Mouse (Mus musculus) frontal cortex, postnatal 25 days (tissue): Measurements from ENCODE around the gene Inhbc.
"Not testable (repeated sequence)": the region's sequence is repeated elsewhere in the genome, so short reads cannot be mapped to it uniquely, and the experiment has no call there.

Experiments
- DNase-seq, 2 experiments: peaks; one replicate each; pipeline ENCODE4 v3.0.0; 2022; ENCODE audit warnings: low spot score in 2 of 2

Gene Inhbc

DNA sequence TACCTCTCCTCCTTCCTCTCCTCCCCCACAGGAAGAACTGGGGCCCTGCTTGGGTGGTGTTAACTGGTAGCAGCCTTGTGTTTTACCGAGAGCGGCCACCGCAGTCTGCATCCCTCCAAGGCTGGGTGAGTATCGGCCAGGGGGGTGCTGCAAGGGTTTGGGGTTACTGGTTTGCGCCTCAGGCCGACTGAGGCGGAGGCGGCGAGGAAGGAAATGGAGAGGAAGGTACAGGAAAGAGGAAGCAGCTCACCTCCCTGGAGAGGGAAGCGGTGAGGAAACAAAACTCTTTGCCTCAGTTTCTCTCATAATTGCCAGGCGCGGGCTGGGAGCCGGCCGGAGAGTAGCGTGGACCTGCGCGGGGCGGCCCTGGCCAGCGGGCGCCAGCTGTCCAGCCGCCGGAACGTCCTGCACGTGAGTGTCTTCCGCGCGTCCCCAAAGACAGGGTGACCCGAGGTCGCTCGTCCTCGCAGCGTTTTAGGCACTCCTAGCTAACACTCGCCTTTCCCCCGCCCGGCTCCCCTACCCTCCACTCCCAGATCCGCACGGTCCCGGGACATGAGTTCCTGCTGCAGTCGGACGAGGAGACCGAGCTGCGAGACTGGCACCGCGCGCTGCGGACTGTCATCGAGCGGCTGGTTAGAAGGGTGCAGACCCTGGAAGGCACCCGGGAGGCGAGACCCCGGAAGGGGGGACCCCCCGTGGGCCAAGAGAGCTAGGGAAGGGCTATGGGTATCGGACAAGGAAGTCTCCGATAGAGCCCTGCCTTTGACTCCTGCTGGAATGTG lies 44.0 kb downstream of the Inhbc start:
- no peak for DNase-seq

DNA sequence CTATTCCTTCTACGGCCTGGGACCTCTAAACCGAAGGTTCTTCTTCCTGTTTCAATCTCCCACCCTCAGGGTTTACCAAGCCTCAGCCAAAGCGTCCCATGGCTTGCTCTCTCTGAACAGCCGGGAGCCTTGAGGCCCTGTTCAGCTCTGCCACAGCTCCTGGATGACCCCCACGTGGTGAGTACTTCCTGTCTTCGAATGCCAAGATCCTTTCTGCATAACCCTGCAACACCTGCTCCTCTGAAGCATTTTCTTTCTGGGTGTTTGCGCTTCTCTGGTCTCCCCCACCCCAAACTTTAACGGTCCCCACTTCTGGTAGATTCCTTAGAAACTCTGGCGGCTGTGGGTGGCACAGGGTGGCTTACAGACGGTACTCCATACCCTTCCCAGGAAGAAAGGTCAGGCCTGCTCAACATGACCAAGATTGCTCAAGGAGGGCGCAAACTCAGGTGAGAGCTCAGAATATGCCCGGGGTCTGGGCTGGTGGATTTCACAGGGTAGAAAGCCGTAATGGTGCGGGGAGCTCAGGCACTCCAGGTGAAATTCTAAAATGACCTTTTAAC lies 44.7 kb downstream of the Inhbc start:
- DNase-seq, result no peak

DNA sequence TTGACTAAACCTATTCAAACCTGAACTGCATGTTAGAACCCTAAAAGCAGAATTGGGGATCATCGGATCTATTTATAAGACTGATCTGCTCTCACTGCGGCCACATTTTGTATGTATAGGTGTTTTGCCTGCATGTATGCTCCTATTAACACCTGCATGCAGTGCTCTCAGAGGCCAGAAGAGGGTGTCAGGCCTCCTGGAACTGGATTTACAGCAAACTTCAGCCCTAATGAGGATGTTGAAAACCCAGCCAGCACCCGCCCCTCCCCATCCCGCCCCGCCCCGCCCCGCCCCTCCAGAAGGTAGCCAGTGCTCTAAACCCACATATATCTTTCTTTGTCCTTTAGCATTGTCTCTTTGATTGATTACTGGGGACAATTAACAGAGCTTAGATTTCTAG lies 45.7 kb downstream of the Inhbc start:
- DNase-seq, result no peak

DNA sequence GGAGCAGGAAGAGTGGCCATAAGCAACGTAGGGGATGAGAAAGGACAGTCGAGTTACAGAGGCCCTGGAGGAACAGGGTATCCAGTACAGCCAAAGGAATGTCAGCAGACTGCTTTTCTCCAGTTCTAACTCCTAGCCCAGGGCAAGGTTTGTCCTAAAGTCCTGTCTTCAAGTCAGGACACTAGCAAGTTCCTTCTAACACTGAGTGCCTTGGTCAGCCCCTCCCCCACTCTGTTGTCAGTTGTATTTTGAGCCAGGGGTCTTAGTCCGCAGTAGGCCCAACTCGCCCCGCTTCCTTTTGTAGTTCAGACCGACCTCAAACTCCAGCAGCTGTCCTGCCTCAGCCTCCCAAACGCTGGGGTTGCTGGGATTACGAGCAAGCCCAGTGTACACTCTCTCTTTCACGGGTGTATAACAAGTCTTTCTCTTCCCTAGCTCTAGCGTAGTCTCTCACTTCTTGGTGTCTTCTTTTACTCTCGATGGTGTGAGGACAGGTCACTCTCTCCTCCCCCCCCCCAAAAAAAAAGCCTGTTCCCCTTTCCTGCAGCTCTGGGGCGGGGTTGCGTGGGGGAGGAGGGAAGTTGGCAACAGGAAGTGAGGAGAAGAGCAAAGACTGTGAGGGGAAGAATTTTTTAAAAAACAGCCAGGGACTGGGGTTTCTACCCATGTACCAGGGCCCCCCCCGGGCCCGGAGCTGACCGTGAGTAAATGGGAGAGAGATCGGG lies 46.9 kb downstream of the Inhbc start:
- DNase-seq, result no peak

DNA sequence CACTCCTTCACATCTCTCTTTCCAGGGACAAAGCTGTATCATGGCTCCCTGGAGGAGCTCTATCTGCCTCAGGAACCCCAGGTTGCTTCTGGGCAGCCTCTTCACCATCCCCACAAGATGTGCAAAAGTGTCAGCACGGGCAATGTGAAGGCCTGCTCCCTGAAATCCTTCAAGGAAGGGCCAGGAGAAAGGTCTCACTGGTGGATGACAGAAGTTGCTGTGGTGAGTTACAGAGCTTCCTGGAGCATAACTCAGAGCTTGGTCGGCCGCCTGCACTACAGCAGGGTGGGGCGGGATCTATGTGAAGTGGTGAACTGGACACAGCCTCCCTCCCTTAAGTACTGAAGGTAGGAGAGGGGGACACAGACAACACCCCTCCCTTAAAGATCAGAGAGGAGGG lies 47.6 kb downstream of the Inhbc start:
- no peak for DNase-seq

DNA sequence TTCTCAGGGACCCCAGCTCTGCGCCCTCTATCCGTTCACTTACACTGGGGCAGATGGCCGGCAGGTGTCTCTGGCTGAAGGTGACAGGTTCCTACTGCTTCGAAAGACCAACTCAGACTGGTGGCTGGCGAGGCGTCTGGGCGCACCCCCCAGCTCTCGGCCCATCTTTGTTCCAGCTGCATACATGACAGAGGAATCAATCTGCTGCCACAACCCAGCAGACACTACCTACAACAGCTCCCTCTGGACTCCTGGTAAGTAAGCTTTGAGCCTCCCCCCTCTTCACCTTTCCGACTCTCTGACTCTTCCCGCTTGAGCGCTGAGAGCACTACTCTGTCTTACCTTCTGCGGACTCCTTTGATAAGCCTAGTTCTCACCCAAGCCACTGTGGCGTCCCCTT lies 48.1 kb downstream of the Inhbc start:
- DNase-seq, result no peak

DNA sequence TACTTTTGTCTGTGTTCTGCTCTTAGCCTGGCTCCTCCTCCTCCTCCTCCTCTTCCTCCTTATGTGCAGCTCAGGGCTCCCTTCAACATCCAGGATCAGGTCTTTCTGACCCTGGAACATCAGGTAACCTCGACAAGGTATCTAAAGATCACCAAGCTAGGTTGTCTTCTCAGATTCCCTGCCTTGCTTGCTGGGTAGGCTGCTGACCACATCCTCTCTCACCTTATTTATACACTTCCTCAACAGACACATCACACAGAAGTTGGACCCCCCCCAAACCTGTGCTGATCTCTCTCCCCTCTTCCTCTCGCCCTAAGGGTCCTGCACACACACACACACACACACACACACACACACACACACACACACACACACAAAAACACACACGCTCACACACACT lies 48.6 kb downstream of the Inhbc start, which contains the start of gene Arhgap9:
Gene Arhgap9, plus strand, starts transcription at position 344 of the 400 bp plus-strand sequence.
- no peak for DNase-seq

DNA sequence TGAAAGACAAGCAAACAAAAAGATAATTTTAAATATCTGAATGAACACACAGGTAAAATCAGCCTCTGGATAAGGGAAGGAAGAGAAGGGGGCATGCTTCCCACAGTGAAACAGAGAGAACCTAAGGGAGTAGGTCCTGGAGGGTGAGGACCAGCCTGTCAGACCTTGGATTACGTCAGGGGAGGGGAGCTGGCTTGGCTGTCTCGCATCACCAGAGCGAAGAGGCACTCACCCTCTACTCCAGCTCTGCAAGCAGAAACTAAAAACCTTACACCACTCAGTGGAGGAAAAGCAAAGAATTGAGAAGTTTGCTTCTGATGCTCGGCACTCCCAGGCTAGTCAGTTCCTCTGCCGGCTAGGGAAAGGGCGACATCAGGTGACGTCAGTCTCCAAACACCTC lies 50.3 kb downstream of the Inhbc start:
- DNase-seq, result no peak

DNA sequence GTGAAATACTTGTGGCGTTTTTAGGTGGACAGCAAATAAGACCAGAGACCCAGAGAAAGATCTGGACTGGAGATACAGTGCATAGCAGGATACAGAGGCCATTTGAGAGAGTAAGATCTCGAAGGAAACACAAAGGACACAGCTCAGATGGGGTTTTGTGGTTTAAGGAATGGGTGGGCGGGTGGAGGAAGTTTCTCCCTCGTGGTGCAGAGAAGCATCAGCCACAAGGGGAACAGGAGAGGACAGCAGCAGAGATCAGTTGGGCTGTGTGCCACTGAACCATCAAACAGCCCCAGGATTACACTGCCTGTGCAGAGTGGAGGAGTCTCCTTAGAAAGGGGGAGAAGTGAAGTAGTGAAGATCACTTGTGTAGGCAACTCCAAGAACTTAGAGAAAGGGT lies 52.2 kb downstream of the Inhbc start:
- DNase-seq, result no peak

DNA sequence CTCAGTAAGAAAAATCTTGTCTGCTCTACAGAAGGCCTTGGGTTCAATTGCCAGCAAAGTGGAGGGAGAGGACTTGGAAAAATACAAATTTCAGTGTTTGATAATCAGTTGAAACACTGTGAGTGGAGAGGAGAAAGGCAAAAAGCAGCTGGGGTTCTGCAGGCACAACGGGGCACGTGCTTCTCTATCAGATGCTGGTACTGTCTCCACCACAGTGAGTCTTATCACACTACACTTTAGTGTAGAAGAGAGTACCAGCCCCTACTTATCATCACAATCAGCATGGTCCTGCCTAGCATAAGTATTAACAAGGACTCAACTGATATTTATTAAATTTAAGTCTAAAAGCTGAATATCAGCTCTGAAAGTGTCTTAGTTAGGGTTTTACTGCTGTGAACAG lies 53.0 kb downstream of the Inhbc start:
- DNase-seq, result no peak

DNA sequence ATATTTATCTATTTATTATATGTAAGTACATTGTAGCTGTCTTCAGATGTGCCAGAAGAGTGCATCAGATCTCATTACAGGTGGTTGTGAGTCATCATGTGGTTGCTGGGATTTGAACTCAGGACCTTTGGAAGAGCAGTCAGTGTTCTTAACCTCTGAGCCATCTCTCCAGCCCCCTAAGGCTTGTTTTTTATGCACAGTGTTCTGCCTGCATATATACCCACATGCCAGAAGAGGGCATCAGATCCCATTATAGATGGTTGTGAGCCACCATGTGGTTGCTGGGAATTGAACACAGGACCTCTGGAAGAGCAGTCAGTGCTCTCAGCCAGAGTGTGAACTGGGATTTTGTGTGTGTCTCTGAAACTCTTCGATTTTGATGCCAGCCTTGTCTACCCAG lies 55.3 kb downstream of the Inhbc start:
- not testable (repeated sequence) for DNase-seq

DNA sequence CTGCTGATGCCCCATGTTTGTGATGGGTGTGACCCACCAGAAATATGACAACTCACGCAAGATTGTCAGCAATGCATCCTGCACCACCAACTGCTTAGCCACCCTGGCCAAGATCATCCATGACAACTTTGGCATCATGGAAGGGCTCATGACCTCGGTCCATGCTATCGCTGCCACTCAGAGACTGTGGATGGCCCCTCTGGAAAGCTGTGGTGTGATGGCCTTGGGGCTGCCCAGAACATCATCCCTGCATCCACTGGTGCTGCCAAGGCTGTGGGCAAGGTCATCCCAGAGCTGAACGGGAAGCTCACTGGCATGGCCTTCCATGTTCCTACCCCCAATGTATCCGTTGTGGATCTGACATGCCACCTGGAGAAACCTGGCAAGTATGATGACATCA lies 56.7 kb downstream of the Inhbc start:
- DNase-seq, result not testable (repeated sequence)

DNA sequence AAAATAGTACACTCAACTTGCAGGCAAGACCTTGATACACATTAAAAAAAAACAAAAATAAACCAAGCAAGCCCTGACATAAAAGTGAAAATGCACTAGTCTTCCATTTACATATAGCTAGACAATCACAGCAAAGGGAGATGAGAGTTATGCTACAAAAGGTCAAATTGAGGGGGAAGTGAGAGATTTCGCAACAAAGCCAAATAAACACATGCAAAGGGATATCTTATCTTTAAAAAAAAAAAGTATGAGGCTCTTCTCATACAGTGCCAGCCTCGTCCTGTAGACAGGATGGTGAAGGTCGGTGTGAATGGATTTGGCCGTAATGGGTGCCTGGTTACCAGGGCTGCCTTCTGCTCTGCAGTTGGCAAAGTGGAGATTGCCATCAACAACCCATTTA lies 57.4 kb downstream of the Inhbc start:
- no peak for DNase-seq

DNA sequence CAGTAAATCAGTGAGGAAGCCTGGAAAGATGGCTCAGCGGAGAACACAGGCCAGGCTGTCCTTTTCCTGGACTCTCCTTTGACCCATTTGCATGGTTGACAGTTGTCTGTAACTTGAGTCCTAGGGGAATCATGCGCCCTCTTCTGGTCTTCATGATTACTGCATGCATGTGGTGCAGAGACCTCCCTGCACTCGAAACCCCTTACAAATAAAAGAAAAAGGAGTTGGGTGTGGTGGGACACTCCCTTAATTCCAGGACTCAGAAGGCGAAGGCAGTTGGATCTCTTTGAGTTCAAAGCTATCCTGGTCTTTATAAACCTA lies 57.9 kb downstream of the Inhbc start:
- peak; percentile 64 to 69 for DNase-seq

DNA sequence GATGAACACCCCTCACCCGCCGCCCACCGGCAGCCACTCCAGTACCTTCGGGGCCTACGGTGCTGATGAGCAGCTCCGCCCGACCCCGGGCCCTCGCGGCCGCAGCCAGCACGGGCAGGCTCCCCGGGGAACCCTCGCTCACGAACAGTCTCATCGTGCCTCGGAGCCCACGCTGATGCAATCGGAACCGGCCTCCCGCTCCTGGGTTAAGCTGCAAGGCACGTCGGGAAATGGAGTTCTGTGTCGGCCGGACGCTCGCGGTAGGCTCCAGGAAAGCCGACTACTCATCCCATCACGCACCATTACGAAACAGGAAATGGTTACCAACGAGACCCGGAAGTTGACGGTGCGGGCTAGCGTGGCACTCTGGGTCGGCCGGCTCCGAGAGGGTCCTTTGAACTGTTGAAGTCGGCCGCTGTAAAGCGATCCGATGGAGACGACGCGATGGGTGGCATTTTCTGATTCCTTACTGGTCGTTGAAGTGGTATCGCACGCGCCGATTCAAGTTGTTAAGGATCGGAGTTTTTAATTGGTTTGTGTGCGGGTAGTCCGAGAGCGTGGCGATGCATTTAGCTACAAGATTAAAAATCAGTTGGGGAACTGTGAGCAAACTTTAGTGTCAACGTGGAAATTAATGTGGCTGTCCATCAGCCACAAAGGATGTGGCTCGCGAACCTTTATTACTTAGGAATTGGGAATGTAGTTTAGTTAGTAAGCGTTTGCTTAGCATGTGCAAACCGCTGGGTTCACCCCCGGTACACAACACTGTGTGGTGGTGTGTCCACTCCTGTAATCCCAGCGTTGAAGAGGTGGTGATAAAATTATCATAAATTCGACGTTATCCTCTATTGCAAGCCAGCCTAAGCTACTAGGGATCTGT lies 58.5 kb downstream of the Inhbc start, which contains the start of gene Mars:
Gene Mars, minus strand, starts transcription at position 311 of the 880 bp plus-strand sequence.
- DNase-seq, result peak; percentile 84 to 94

DNA sequence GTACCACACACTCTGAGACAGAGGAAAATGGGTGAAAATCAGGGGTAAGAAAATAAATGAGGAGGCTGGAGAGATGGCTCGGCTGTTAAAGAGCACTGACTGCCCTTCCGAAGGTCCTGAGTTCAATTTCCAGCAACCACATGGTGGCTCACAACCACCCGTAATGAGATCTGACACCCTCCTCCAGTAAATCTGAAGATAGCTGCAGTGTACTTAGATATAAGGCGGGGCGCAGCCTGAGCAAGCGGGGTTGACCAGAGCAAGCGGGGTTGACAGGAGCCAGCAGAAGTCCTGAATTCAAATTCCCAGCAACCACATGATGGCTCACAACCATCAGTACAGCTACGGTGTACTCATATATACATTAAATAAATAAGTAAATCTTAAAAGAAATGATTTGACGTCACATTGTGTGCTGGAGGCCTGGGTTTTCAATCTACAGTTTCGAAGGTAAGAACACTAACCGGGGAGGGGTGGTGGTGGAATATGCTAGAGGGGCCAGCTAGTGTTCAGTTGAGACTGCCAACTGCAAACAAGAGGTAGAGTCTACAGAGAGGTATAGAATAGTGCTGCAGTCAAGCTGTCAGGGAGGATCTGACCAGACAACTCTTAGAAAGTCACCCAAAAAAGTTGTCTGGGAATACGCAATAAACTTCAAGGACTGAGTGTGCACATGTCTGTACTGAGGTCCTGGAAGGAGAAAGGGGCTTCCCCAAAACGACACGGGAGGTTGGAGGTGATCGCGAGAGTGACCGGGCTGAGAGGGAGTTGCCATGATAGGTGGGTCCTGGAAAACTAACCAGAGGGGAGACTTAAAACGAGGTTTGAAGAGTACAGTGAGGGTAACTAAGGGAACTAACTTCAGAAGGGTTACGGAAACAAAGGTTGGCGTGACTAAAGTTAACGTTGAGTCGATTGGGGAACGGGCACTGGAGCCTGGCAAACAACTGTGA lies 59.4 kb downstream of the Inhbc start:
- no peak for DNase-seq

DNA sequence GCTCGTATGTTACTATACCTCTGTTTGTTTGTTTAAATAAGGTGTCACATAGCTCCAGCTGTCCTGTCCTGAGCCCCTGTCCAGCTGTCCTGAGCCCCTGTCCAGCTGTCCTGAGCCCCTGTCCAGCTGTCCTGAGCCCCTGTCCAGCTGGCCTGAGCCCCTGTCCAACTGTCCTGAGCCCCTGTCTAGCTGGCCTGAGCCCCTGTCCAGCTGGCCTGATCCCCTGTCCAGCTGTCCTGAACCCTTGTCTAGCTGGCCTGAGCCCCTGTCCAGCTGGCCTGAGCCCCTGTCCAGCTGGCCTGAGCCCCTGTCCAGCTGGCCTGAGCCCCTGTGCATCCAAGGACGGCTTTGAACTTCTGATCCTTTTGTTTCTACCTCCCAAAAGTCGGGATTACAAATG lies 61.1 kb downstream of the Inhbc start:
- not testable (repeated sequence) for DNase-seq
